Mouse (Mus musculus) stomach, embryonic 14.5 days (tissue): Measurements from ENCODE around the gene Siah2. TPM values are rescaled to one million over a fixed set of nuclear protein-coding genes. Genes with fewer than 3 reads are reported as not detected.

Experiments used
- ATAC-seq: fragments of 200-750 bp; cut with Nextera tagmentation; 2 replicates; pipeline ENCODE4 v1.8.0; 2017; ENCODE audit warnings: low read depth, moderate TSS enrichment; ENCODE audit not compliant: insufficient number of reproducible peaks, insufficient read depth, low FRiP score
- H3K27ac ChIP-seq: fragments of 300-500 bp; sonication (generic); 2 replicates; pipeline ENCODE4 v1.5.1; 2014; ENCODE audit warnings: mild to moderate bottlenecking, low read length, moderate library complexity, mixed read lengths
- H3K27me3 ChIP-seq: fragments of 300-500 bp; sonication (generic); 2 replicates; pipeline ENCODE4 v1.6.1; 2014; ENCODE audit warnings: low read length, control low read depth, mixed read lengths; ENCODE audit not compliant: control insufficient read depth, insufficient read depth
- H3K36me3 ChIP-seq: fragments of 300-500 bp; sonication (generic); 2 replicates; pipeline ENCODE4 v1.6.1; 2014; ENCODE audit warnings: mild to moderate bottlenecking, control low read depth, low read length, moderate library complexity, mixed read lengths; ENCODE audit not compliant: control insufficient read depth, insufficient read depth
- H3K4me1 ChIP-seq: fragments of 300-500 bp; sonication (generic); 2 replicates; pipeline ENCODE4 v1.6.1; 2014; ENCODE audit warnings: low read length, control low read depth, mixed read lengths; ENCODE audit not compliant: control insufficient read depth, insufficient read depth
- H3K4me2 ChIP-seq: fragments of 300-500 bp; sonication (generic); replicated peaks from 2 replicates; pipeline ENCODE4 v1.6.1; 2014; ENCODE audit warnings: low read depth, low read length, control low read depth
- H3K4me3 ChIP-seq: fragments of 300-500 bp; sonication (generic); 2 replicates; pipeline ENCODE4 v1.5.1; 2014; ENCODE audit warnings: low read depth, low read length, control low read depth
- H3K9ac ChIP-seq: fragments of 300-500 bp; sonication (generic); replicated peaks from 2 replicates; pipeline ENCODE4 v1.6.1; 2014; ENCODE audit warnings: low read depth, mild to moderate bottlenecking, control low read depth, low read length, moderate library complexity, mixed read lengths
- H3K9me3 ChIP-seq: fragments of 300-500 bp; sonication (generic); 2 replicates; pipeline ENCODE4 v1.6.1; 2016; ENCODE audit warnings: low read depth, low read length, control low read depth; ENCODE audit not compliant: control insufficient read depth
- WGBS: fragments of 180-500 bp; shearing (Covaris S2); extraction: QIAGEN DNeasy Blood & Tissue Kit; methylation state at CpG from one replicate; pipeline ENCODE4 v1.1.7; 2014; 5-methylcytosine and 5-hydroxymethylcytosine counted together
- polyA plus RNA-seq: library from polyadenylated mRNA; unstranded; fragments of >200 nt; fragmentation: Nextera tagmentation; extraction: Ambion mirVana; gene quantifications from 2 replicates; pipeline ENCODE4 v1.2.1, GENCODE M21; 2014

Gene Siah2
- polyA plus RNA-seq, 1 experiment from 2014 or later, result 5.5 TPM

- WGBS, result under 1% methylated on average over 24 of the region's 24 CpGs
- 0 out of 2 replicates have a peak overlapping the region, but pooled peaks have one; percentile 60 for H3K9ac ChIP-seq
- peak; percentile 14; the same call in 1 of the 2 replicates for ATAC-seq
- H3K36me3 ChIP-seq, result no peaks in the 10 kb centered on the region; the same call in 1 of the 2 replicates
- H3K4me2 ChIP-seq, result peak overlapping the region; percentile 96
- H3K27me3 ChIP-seq, result no peaks in the 10 kb centered on the region
- no peaks in the 10 kb centered on the region for H3K9me3 ChIP-seq
- no peak overlapping the region for H3K27ac ChIP-seq
- peak overlapping the region; percentile 78 for H3K4me3 ChIP-seq
- H3K4me1 ChIP-seq, result no peaks in the 10 kb centered on the region
Observed at GRCm38 (mm10) chr3:58690619-58691373, 1.4 kb downstream of the Siah2 start.

- Histone ChIP-seq H3K27ac (no peak overlapping the region), H3K36me3 (no peaks in the 10 kb centered on the region; the same call in 1 of the 2 replicates), H3K4me2 (no peak overlapping the region), H3K9me3 (no peaks in the 10 kb centered on the region), H3K4me3 (no peak overlapping the region), H3K9ac (no peak overlapping the region), H3K4me1 (no peaks in the 10 kb centered on the region), H3K27me3 (no peaks in the 10 kb centered on the region)
- no peak for ATAC-seq
- WGBS, result 61% methylated on average over 3 of the region's 3 CpGs
Observed at GRCm38 (mm10) chr3:58689721-58690120, 2.5 kb downstream of the Siah2 start.

- no peak overlapping the region for H3K9ac ChIP-seq
- H3K27ac ChIP-seq, result no peak overlapping the region
- ATAC-seq, result no peak
- no peaks in the 10 kb centered on the region for H3K9me3 ChIP-seq
- H3K27me3 ChIP-seq, result no peaks in the 10 kb centered on the region
- no peaks in the 10 kb centered on the region for H3K4me1 ChIP-seq
- H3K4me3 ChIP-seq, result no peak overlapping the region
- no peaks in the 10 kb centered on the region; the same call in 1 of the 2 replicates for H3K36me3 ChIP-seq
- WGBS, result 70% methylated on average over 7 of the region's 7 CpGs
- H3K4me2 ChIP-seq, result no peak overlapping the region
Observed at GRCm38 (mm10) chr3:58689105-58689504, 3.1 kb downstream of the Siah2 start.

DNA sequence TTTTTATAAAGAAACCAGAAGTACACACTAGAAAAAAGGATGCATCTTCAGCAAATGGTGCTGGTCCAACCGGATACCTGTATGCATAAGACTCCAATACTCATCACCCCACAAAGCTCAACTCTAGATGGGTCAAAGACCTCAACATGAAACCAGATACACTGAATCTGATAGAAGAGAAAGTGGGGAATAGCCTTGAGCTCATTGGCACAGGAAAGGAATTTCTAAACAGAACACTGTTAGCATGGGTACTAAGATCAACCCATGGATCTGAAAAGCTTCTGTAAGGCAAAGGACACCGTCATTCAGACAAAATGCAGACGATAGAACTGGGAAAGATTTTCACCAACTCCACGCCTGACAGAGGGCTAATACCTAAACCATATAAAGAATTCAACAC lies 3.6 kb downstream of the Siah2 start:
- no peak overlapping the region for H3K4me3 ChIP-seq
- ATAC-seq, result no peak
- H3K27me3 ChIP-seq, result no peaks in the 10 kb centered on the region
- WGBS, result 91% methylated on average over 4 of the region's 4 CpGs
- no peaks in the 10 kb centered on the region for H3K4me1 ChIP-seq
- no peak overlapping the region for H3K4me2 ChIP-seq
- no peak overlapping the region for H3K27ac ChIP-seq
- no peak overlapping the region for H3K9ac ChIP-seq
- H3K9me3 ChIP-seq, result no peaks in the 10 kb centered on the region
- H3K36me3 ChIP-seq, result no peaks in the 10 kb centered on the region; the same call in 1 of the 2 replicates

- no peak overlapping the region for H3K9ac ChIP-seq
- H3K36me3 ChIP-seq, result no peaks in the 10 kb centered on the region; the same call in 1 of the 2 replicates
- H3K9me3 ChIP-seq, result no peaks in the 10 kb centered on the region
- H3K4me2 ChIP-seq, result no peak overlapping the region
- WGBS, result 67% methylated on average over 2 of the region's 2 CpGs
- no peaks in the 10 kb centered on the region for H3K27me3 ChIP-seq
- no peak overlapping the region for H3K4me3 ChIP-seq
- no peak overlapping the region for H3K27ac ChIP-seq
- no peak for ATAC-seq
- H3K4me1 ChIP-seq, result 0 out of 2 replicates have a peak, but pooled peaks cover 6% of the 10 kb centered on the region
Observed at GRCm38 (mm10) chr3:58686922-58687284, 5.3 kb downstream of the Siah2 start.

DNA sequence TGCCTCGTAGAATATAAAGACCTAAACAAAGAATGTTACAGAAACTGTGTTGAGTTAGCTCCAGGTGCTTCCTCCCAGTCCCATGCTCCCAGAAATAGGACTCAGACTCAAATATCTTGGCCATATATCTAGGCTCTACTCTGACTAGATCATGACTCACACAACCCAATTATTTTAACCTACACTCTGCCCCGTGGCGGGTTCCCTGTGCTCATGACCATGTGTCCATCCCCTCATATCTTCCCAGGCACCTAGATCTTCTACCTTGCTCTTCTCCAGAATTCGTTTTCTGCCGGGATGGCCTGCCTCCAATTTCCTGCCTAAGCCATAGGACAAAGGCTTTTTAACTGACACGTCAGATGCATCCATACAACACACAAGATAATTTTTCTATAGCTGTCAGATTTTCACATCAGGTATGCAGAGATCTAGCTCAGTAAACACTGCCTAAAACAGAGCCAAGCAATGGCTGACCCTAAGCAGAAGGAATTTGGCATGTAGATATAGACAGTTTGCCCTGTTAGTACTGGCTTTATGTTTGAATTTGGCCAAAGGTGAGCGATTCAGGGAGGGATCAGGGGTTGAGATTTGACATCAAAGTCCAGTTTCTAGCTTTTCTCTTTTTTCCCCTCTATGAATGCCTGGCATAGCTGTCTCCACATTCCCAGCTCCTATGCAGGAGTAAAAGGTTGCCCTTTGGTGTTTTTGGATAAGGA lies 5.8 kb downstream of the Siah2 start:
- WGBS, result 82% methylated on average over 7 of the region's 7 CpGs
- no peak for ATAC-seq
- Histone ChIP-seq H3K36me3 (no peaks in the 10 kb centered on the region; the same call in 1 of the 2 replicates), H3K9ac (no peak overlapping the region), H3K27me3 (no peaks in the 10 kb centered on the region), H3K27ac (no peak overlapping the region), H3K4me1 (peaks cover 10% of the 10 kb centered on the region; the same call in 1 of the 2 replicates), H3K4me3 (no peak overlapping the region), H3K9me3 (no peaks in the 10 kb centered on the region), H3K4me2 (no peak overlapping the region)

GRCm38 (mm10) chr3:58685396-58685795 lies 6.8 kb downstream of the Siah2 start:
- Histone ChIP-seq H3K9ac (no peak overlapping the region), H3K27me3 (no peaks in the 10 kb centered on the region), H3K4me1 (peaks cover 19% of the 10 kb centered on the region), H3K27ac (no peak overlapping the region), H3K36me3 (no peaks in the 10 kb centered on the region; the same call in 1 of the 2 replicates), H3K9me3 (no peaks in the 10 kb centered on the region), H3K4me2 (no peak overlapping the region), H3K4me3 (no peak overlapping the region)
- WGBS, result 87% methylated on average over 3 of the region's 3 CpGs
- no peak for ATAC-seq

GRCm38 (mm10) chr3:58683346-58683745 lies 8.9 kb downstream of the Siah2 start:
- Histone ChIP-seq H3K4me3 (no peak overlapping the region), H3K4me2 (no peak overlapping the region), H3K9ac (no peak overlapping the region), H3K9me3 (no peaks in the 10 kb centered on the region), H3K27me3 (no peaks in the 10 kb centered on the region), H3K27ac (no peak overlapping the region), H3K4me1 (peaks cover 36% of the 10 kb centered on the region), H3K36me3 (no peaks in the 10 kb centered on the region)
- 70% methylated on average over 7 of the region's 7 CpGs for WGBS
- ATAC-seq, result no peak
